Mouse (Mus musculus): ENCODE results near the gene Sult1a1.

Gene Sult1a1

GRCm38 (mm10) chr7:126665269-126665668 is 11.0 kb downstream of the Sult1a1 start:
- in situ Hi-C loops (cut with MboI, MseI), result no loop called here

DNA sequence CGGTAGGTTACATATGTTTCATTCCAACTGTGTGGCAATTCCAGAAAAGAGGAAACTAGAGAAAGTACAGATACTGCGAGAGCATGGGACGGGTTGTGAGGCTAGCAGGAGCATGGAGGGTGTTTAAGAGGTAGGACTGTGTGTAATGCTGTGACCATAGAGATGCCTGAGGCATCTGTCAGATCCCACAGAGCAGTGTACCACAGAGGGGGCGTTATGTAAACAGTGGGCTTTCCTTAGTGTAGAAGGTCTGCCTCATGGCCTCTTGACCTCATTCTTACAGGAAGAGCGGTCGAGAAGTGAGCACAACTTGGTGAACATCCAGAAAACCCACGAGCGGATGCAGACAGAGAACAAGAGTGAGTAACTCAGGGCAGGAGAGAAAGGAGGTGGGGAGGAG is 12.6 kb downstream of the Sult1a1 start:
- in situ Hi-C loops (cut with MboI, MseI), result no loop called here

GRCm38 (mm10) chr7:126659771-126660170 is 16.5 kb downstream of the Sult1a1 start:
- in situ Hi-C loops (cut with MboI, MseI), result no loop called here

- in situ Hi-C loops (cut with MboI, MseI), result no loop called here
These were observed 18.7 kb downstream of the Sult1a1 start for GRCm38 (mm10) chr7:126657522-126657921.

DNA sequence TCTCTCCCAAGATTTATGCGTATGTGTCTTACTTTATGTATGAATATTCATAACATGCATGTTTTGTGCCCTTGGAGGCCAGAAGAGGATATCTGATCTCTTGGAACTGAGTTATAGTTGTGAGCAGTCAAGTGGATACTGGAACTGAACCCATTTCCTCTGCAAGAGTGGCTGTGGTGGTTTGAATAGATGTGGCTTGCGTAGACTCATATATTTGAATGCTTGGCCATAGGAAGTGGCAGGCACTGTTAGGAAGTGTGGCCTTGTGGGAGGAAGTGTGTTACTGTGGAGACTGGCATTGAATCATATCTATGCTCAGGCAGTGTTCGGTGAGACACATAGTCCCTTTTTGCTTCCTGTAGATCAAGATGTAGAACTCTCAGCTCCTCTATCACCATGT is 20.5 kb downstream of the Sult1a1 start:
- in situ Hi-C loops (cut with MboI, MseI), result no loop called here

DNA sequence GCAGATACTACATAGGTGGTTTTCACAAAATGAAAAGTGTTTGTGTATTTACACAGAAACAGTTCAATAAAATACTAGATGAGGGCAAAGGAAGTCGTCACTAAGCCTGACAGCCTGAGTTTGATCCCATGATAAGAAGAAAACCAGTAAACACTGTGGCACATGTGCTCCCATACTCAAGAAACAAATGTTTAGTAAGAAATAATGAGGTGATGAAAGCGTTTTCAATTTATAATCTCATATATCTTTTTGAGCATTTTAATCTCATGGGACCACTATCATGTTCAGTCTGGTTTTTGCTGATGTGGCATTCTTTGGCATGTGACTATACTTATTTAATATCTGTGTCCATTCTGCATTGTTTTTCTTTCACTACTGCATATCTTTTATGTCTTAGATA is 22.2 kb downstream of the Sult1a1 start:
- in situ Hi-C loops (cut with MboI, MseI), result no loop called here

DNA sequence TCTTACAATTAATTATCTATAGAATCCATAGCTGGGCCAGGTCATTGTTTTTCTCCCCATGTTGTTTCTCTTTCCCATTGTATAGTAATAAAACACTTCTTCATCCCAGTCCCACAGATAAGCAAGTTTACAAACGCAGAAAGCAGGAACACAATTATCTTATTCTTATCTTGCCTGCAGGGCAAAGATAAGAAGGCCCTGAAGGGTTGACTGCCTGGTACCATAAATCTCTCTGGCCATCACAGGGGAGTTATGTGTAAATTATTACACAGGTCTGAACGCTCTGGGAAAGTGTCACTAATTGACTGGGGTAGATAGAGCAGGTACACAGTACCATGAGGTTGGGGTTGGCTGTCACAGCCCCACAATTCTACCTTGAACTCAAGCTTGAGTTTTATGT is 25.4 kb downstream of the Sult1a1 start:
- in situ Hi-C loops (cut with MboI, MseI), result no loop called here

GRCm38 (mm10) chr7:126649231-126650051 is 26.8 kb downstream of the Sult1a1 start, which contains the start of gene Sgf29:
Gene Sgf29 (plus strand): TSS chr7:126649309.
- in situ Hi-C loops (cut with MboI, MseI), result no loop called here

DNA sequence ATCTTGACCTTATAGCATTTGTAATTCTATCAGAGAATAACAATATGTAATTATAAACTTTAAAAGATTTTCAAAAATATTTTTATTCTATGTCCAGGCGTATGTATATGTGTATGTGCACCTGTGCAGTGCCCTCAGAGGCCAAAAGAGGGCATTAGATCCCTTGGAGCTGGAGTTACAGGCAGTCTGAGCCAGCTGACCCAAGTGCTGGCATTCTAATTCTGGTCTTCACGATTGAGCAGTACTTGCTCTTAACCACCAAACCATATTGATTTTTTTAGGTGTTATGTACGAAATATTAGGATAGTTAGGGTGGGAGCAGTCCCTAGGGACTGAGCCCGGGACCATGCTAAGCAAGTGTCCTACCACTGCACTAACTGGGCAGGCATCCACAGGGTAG is 27.7 kb downstream of the Sult1a1 start:
- in situ Hi-C loops (cut with MboI, MseI), result no loop called here

- in situ Hi-C loops (cut with MboI, MseI), result no loop called here
These were observed 30.5 kb downstream of the Sult1a1 start for GRCm38 (mm10) chr7:126645708-126646107.

- in situ Hi-C loops (cut with MboI, MseI), result loop anchor here (5.0 kb wide), 1 partner anchor 42 kb away; no protein-coding TSS in a partner anchor
These were observed 31.3 kb downstream of the Sult1a1 start for GRCm38 (mm10) chr7:126644914-126645313.

DNA sequence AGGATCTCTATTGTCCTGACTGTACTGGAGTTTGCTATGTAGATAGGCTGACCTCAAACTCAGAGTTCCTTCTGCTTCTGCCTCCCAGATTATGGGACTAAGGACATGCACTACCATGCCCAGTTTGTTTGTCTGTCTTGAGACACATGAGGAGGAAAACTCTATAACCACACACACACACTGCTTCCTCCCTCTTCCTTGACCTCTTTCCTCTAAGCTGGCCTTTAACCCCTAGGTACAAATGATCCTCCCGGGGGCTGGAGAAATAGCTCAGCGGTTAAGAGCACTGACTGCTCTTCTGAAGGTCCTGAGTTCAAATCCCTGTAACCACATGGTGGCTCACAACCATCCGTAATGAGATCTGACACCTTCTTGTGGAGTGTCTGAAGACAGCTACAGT is 31.9 kb downstream of the Sult1a1 start:
- in situ Hi-C loops (cut with MboI, MseI), result loop anchor here (5.0 kb wide), 1 partner anchor 43 kb away; no protein-coding TSS in a partner anchor

GRCm38 (mm10) chr7:126643244-126643617 is 33.0 kb downstream of the Sult1a1 start:
- in situ Hi-C loops (cut with MboI, MseI), result loop anchor here (5.0 kb wide), 1 partner anchor 44 kb away; no protein-coding TSS in a partner anchor

GRCm38 (mm10) chr7:126642545-126643243 is 33.5 kb downstream of the Sult1a1 start:
- in situ Hi-C loops (cut with MboI, MseI), result loop anchor here (5.0 kb wide), 1 partner anchor 45 kb away; no protein-coding TSS in a partner anchor

- in situ Hi-C loops (cut with MboI, MseI), result loop anchor here (5.0 kb wide), 1 partner anchor 60 kb away; no protein-coding TSS in a partner anchor
These were observed 39.3 kb downstream of the Sult1a1 start for GRCm38 (mm10) chr7:126636733-126637520.

- in situ Hi-C loops (cut with MboI, MseI), result loop anchor here (5.0 kb wide), 1 partner anchor 58 kb away; no protein-coding TSS in a partner anchor
These were observed 40.9 kb downstream of the Sult1a1 start for GRCm38 (mm10) chr7:126635375-126635774.

DNA sequence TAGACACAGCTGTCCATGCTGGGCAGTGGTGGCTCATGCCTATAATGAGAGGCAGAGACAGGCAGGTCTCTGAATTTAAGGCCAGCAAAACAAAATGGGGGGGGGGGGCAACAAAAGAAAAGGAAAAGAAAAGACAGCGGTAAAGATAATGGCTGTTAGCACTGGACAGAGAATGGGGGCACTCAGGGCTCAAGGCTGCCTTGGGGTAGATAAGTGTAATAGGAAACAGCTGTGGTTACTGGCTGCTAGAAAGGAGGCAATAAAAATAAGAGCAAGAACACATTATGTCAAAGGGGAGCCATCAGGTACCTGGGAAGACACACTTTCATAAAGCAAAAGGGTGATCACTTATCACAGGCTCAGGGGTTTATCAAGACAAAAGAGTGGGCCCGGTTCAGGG is 43.8 kb downstream of the Sult1a1 start:
- in situ Hi-C loops (cut with MboI, MseI), result no loop called here

GRCm38 (mm10) chr7:126630824-126631518 is 45.3 kb downstream of the Sult1a1 start, which contains the start of gene Nupr1:
Gene Nupr1 (minus strand): TSS chr7:126630861.
- in situ Hi-C loops (cut with MboI, MseI), result no loop called here

GRCm38 (mm10) chr7:126629915-126630314 is 46.3 kb downstream of the Sult1a1 start:
- in situ Hi-C loops (cut with MboI, MseI), result no loop called here

- in situ Hi-C loops (cut with MboI, MseI), result no loop called here
These were observed 48.1 kb downstream of the Sult1a1 start for GRCm38 (mm10) chr7:126628111-126628510.
